Mouse (Mus musculus) retina, adult 2 months (tissue): ENCODE measurements at regions not wholly inside any gene's neighbourhood (a gene's known extent, or its start where the extent isn't known, plus 50 kb on each side); places are given as distances from the start of the nearest gene placed in this dataset.

ENCODE experiments used
- DNase-seq: peaks from one replicate; pipeline ENCODE4 v3.0.0-alpha.2; 2012; ENCODE audit warnings: low read depth, low spot score

DNA sequence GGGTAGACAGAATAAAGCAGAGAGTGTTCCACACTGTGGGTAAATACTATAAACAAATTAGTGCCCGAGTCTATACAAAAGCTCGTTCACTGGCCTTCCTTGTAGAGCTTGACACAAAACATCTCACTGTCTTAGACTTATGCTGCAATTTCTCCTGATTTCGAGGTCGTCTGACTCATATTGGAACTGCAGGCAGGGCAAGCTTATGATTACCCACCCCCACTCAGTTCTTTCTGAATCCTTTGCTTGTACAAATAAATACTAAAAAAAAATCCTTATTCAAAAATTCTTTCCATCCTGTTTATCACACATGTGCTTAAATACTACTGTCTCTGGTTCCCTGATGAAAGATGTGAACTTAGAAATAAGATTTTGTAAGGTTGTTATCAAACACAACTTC lies 470.0 kb upstream of the Adamts5 start:
- no peak for DNase-seq

DNA sequence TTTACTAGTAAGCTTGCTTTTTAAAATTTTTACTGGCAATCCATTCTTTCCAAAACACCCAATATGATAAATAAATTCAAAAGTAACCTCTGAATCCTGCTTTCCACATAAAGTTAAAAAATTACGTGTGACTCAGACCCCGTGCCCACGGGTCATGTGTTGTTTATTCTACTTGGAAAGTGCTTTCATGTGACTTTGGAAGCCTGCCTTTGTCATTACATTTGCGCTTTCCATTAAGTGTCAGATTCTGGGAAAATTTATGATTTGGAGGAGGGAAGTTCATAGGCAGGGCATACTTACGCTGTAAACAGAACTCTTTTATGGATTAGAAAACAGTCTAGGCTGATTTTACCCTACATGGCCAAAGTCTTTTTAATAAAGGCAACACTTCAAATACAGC lies 466.8 kb upstream of the Adamts5 start:
- no peak for DNase-seq

DNA sequence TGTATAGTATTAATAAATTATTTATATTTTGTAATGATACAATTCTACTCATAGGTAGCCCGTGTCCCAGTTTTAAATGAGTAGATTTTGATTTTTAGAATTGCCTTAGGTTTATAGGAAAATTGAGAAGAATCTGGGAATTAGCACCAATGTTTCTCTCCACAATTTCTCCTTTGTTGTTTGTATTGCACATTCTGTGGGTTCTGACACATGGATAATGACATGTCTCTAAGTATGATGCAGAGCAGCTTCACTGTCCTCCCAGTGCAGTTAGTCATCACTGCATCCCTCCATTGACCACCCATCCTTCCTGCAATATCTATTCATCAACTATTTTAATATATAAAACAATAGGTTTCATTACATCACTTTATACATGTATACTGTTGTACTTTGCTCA lies 464.6 kb upstream of the Adamts5 start:
- DNase-seq = no peak

DNA sequence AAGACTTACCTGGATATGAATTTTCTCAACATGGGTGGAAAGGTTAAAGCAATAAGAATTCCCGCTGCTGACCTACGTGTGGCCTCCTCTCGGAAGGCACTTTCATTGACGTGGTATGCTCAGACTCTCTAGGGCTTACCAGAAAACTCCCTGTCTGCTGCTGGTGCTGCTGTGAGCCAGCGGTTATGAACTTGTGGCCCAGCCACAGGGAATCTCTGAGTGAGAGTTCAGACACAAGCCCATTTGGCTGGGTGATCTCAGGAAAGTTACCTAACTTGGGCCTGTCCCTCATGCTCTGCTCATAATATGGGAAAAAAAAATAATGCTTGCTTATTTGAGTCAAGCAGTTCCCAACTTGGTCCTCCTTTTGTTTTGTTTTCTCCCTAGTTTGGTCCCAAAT lies 459.5 kb upstream of the Adamts5 start:
- DNase-seq = no peak

DNA sequence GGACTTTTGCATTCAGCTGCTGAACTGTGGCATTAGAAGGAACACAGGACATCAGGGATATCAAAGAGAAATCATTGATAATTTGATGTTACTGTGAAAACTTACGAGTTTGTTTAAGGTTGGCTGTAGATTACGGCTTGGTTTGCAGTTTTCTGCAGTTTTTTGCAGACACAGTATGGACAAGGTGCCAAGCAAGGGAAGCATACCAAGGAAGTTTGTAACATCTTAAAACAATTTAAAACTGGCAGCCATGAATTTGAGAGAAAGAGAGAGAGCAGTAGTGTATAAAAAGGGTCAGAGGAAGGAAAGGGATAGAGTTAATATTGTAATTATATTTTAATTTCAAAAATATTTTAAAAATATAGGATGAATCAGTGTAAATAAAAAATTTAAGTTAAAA lies 453.4 kb upstream of the Adamts5 start:
- no peak for DNase-seq

GRCm38 (mm10) chr16:86347753-86348152 lies 446.1 kb upstream of the Adamts5 start:
- no peak for DNase-seq

- no peak for DNase-seq
These were observed 445.3 kb upstream of the Adamts5 start for GRCm38 (mm10) chr16:86346916-86347315.

DNA sequence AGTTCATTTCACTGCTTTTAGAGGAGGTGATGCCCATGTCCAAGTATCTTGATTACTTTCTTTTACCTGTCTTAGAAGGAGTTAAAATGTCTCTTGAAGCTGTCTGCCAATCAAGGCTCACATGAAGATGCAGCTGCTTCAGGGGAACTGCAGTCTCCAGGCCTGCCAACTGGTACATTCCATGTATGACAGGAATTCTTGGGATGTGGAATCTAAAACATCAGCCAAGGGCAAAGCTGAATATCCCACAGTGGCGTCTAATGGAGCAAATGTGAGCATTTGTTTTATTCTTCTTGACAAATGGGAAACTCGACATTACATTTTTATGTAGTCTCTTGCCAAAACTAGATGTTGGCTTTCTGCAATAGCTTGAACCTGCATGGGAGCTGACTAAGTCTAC lies 438.7 kb upstream of the Adamts5 start:
- DNase-seq = no peak

DNA sequence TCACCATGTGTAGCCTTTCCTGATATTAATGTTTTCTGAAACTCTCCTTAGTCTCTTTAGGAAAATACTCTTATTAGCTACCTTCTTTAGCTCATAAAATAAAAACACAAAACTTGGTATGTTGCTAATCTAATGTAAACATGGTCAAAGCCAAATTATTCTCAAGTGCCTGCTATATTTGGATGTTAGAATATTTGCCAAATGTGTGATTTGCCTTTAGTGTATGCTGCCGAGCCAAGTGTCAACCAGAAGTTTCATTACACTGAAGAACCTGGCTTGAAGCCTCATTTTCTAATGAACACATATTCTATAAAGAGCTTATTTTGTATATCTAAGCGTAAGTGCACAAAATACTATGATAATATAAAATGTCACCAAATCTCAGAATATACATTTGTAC lies 423.8 kb upstream of the Adamts5 start:
- no peak for DNase-seq

DNA sequence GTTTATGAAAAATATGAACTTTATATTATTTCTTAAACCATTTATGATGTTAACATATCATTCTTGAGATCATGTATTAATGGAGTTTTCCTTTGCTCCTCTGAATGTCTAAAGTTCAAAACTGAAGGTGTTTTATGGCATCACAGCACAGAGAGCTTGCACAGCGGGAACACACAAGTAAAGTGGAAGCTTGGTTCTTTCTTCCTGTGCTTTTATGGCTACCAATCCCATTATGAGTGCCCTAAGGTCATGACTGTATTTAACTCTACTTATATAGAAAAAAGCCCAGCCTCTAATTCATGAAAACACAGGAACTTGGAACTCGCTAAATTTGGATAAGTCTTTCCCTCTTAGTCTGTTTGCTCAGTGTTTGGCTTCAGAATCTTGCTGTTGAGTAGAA lies 417.3 kb upstream of the Adamts5 start:
- no peak for DNase-seq

DNA sequence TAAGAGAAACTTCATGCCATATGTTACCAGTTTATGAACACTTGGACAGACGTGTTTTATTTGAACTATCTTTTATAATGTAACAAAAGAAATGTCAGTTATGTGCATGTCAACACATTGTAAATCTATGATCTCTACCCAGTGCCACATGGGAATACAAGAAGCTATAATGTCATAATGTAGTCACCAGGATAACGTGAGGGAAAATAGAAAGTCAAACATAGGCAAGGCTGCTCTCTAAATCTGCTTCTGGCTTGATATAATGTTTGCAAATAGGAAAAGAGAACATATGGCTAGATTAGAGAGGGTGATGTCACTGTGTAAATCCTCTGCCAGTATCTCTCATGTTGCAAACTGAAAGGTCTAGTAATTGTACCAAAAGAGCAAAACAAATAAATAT lies 408.1 kb upstream of the Adamts5 start:
- no peak for DNase-seq

GRCm38 (mm10) chr16:86303869-86304268 lies 402.2 kb upstream of the Adamts5 start:
- no peak for DNase-seq

GRCm38 (mm10) chr16:86302451-86303145 lies 401.0 kb upstream of the Adamts5 start:
- no peak for DNase-seq

DNA sequence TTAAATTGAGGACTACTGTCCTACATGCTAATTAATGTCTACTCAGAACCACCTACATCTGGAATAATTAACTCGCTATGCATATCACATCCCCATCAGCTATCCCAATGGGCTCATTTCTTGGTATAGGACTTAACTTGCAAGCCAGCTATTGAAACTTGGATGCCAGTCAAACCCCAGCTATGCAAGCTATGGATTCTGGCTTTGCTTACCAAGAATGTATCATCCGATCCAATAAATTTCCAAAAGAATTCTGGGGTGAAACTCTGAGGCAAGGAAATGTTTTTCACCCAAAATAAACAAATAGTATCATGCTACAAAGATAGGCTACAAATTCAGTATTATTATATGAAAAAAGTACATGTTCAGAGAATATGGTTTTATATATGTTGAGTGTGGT lies 392.8 kb upstream of the Adamts5 start:
- DNase-seq = no peak

DNA sequence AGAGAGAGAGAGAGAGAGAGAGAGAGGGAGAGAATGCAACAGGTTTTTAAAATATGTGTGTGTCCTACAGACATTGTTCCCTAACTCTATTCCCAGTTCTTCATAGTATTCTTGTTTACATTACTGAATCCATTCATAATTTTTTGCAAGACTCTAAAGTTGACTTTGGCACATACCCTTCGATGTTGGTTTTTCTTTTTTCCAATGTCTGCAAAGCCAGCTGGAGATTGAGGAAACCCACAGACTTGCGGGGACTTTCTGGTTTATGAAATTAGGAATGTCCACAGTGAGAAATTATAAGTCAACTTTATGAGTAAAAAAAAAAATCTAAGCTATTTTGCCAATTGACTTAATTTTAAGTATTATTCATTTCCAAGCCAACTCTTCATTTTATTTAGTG lies 379.7 kb upstream of the Adamts5 start:
- no peak for DNase-seq

DNA sequence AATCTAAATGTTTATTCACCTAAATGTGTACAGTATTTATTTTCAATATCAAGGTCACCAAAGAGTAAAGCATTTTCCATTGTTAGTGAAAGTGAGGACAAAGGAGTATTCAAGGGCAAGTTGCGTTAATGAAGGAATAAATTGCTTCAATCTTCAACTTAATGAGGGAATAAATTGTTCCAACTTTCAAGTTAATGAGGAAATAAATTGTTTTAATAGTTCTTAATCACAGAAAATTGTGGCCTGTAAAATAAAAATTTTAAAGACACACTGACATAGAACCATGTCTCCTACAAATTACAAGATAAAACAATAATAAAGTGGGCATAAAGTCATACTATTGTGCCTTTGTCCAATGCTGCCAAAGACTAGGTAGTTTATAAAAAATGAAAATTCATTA lies 375.4 kb upstream of the Adamts5 start:
- no peak for DNase-seq

DNA sequence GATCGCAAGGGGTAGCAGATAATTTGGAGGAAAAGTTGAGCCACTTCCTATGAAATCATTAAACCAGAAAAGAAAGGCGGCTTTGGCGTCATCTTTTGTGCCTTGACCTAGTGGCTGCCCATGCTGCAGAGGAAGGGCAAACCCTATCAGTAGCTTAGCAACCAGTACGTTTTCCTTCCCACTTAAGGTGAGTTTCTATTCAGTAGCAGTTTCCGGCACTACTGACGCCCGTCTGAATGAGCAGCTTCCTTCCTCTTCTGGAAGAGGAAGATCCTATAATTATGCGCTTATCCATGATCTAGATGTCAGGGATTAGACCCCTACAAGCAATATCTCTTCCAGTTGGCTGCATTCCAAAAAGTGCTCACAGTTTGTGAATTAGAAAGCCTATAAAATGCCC lies 360.0 kb upstream of the Adamts5 start:
- DNase-seq = no peak

- DNase-seq = no peak
These were observed 351.0 kb upstream of the Adamts5 start for GRCm38 (mm10) chr16:86252630-86253029.

GRCm38 (mm10) chr16:86250021-86250420 lies 348.4 kb upstream of the Adamts5 start:
- no peak for DNase-seq

DNA sequence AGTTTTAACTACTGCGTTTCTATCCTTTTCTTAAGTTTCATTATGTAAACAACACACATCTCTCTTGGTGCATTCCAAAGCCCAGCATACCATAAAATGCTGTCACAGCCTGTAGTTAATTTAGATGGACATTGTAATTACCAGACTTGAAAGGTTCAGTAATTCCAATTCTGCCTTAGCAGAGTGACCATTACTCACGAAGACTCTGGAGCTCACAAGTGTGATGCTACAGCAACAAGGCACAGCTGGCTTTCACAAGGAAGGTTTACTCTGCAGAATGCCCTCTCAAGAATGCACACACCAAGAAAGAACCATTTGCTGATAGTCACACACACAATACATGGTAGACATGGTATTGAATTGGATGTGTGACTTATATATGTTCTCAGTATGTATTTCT lies 342.6 kb upstream of the Adamts5 start:
- no peak for DNase-seq

GRCm38 (mm10) chr16:86242766-86243510 lies 341.3 kb upstream of the Adamts5 start:
- DNase-seq = no peak

GRCm38 (mm10) chr16:86222997-86223396 lies 321.4 kb upstream of the Adamts5 start:
- no peak for DNase-seq

- DNase-seq = no peak
These were observed 308.9 kb upstream of the Adamts5 start for GRCm38 (mm10) chr16:86210547-86210946.
